Mouse (Mus musculus) ovary, adult 18-20 months (tissue): ENCODE results near the gene Ubash3b.

Experiments used
- DNase-seq: peaks from one replicate; pipeline ENCODE4 v3.0.0; 2022; ENCODE audit warnings: low spot score, mixed read lengths

The Ubash3b gene

GRCm38 (mm10) chr9:40997116-40997779 is 164.2 kb downstream of the Ubash3b start:
- DNase-seq: no peak

GRCm38 (mm10) chr9:40994075-40994474 is 167.4 kb downstream of the Ubash3b start:
- DNase-seq: no peak

GRCm38 (mm10) chr9:40991511-40991910 is 170.0 kb downstream of the Ubash3b start:
- DNase-seq: no peak

- no peak for DNase-seq
These were observed 171.4 kb downstream of the Ubash3b start for GRCm38 (mm10) chr9:40989940-40990588.

GRCm38 (mm10) chr9:40984313-40984712 is 177.2 kb downstream of the Ubash3b start:
- no peak for DNase-seq

GRCm38 (mm10) chr9:40983758-40984157 is 177.7 kb downstream of the Ubash3b start:
- no peak for DNase-seq

- no peak for DNase-seq
These were observed 179.0 kb downstream of the Ubash3b start for GRCm38 (mm10) chr9:40982480-40982879.

- no peak for DNase-seq
These were observed 187.3 kb downstream of the Ubash3b start for GRCm38 (mm10) chr9:40974042-40974801.

- DNase-seq: no peak
These were observed 197.1 kb downstream of the Ubash3b start for GRCm38 (mm10) chr9:40964418-40964714.

- DNase-seq: no peak
These were observed 197.7 kb downstream of the Ubash3b start, which contains the start of gene Jhy for GRCm38 (mm10) chr9:40963586-40964417. TSS of gene Jhy (minus strand) at chr9:40964118.

GRCm38 (mm10) chr9:40961401-40961800 is 200.1 kb downstream of the Ubash3b start:
- DNase-seq: no peak
